Mouse (Mus musculus): Measurements from ENCODE around the gene Mastl.

The Mastl gene

GRCm38 (mm10) chr2:23155777-23156607 lies at the start of gene Mastl, which contains the start of gene Yme1l1:
TSS of gene Mastl (minus strand) at chr2:23156024.
TSS of gene Yme1l1 (plus strand) at chr2:23156369.
- peak; percentile 94 for DNase-seq

- DNase-seq, result no peak
Observed at GRCm38 (mm10) chr2:23202900-23203670, 47.3 kb upstream of the Mastl start.

GRCm38 (mm10) chr2:23201034-23201433 lies 45.2 kb upstream of the Mastl start:
- DNase-seq, result no peak

GRCm38 (mm10) chr2:23194366-23194765 lies 38.5 kb upstream of the Mastl start:
- no peak for DNase-seq

GRCm38 (mm10) chr2:23172305-23172704 lies 16.5 kb upstream of the Mastl start:
- DNase-seq, result no peak

GRCm38 (mm10) chr2:23156608-23157081 lies 821 bp upstream of the Mastl start:
- no peak for DNase-seq

GRCm38 (mm10) chr2:23155199-23155621 lies 614 bp downstream of the Mastl start:
- no peak for DNase-seq

- DNase-seq, result no peak
Observed at GRCm38 (mm10) chr2:23119573-23119972, 36.3 kb downstream of the Mastl start.

GRCm38 (mm10) chr2:23102266-23102665 lies 53.6 kb downstream of the Mastl start:
- DNase-seq, result no peak

- no peak for DNase-seq
Observed at GRCm38 (mm10) chr2:23097028-23097427, 58.8 kb downstream of the Mastl start.

GRCm38 (mm10) chr2:23092216-23092615 lies 63.6 kb downstream of the Mastl start:
- DNase-seq, result peak; percentile 13

GRCm38 (mm10) chr2:23084540-23084939 lies 71.3 kb downstream of the Mastl start:
- no peak for DNase-seq

GRCm38 (mm10) chr2:23078588-23078987 lies 77.2 kb downstream of the Mastl start:
- no peak for DNase-seq

GRCm38 (mm10) chr2:23077693-23078092 lies 78.1 kb downstream of the Mastl start:
- DNase-seq, result no peak

GRCm38 (mm10) chr2:23076783-23077182 lies 79.0 kb downstream of the Mastl start:
- no peak for DNase-seq

GRCm38 (mm10) chr2:23075846-23076245 lies 80.0 kb downstream of the Mastl start:
- DNase-seq, result no peak

- no peak for DNase-seq
Observed at GRCm38 (mm10) chr2:23071406-23071805, 84.4 kb downstream of the Mastl start.

GRCm38 (mm10) chr2:23070491-23070890 lies 85.3 kb downstream of the Mastl start:
- DNase-seq, result no peak

- peak; percentile 92 for DNase-seq
Observed at GRCm38 (mm10) chr2:23068894-23069744, 86.7 kb downstream of the Mastl start.

GRCm38 (mm10) chr2:23068370-23068737 lies 87.5 kb downstream of the Mastl start:
- DNase-seq, result no peak

- DNase-seq, result peak; percentile 92
Observed at GRCm38 (mm10) chr2:23067552-23068369, 88.1 kb downstream of the Mastl start, which contains the start of gene Acbd5. TSS of gene Acbd5 (plus strand) at chr2:23068167.

Measured in cerebellum, adult 8-10 months (tissue).